Mouse (Mus musculus) heart, postnatal 0 days (tissue): ENCODE data around the gene Ran. TPM values are rescaled to one million over a fixed set of nuclear protein-coding genes. Genes with fewer than 3 reads are reported as not detected.

Experiments used
- ATAC-seq: fragments of 200-750 bp; cut with Nextera tagmentation; 2 replicates; pipeline ENCODE4 v1.8.0; 2017; ENCODE audit warnings: low read depth, moderate number of reproducible peaks, moderate library complexity; ENCODE audit not compliant: insufficient read depth
- DNase-seq: peaks from one replicate; pipeline ENCODE4 v3.0.0-alpha.2; 2016; ENCODE audit warnings: low spot score
- H3K27ac ChIP-seq: fragments of 300-500 bp; sonication (generic); 2 replicates; pipeline ENCODE4 v1.5.1; 2014; ENCODE audit warnings: low read depth, mild to moderate bottlenecking
- H3K27me3 ChIP-seq: fragments of 300-500 bp; sonication (generic); 2 replicates; pipeline ENCODE4 v1.6.1; 2014; ENCODE audit warnings: low read length, mixed read lengths; ENCODE audit not compliant: control insufficient read depth, insufficient read depth
- H3K36me3 ChIP-seq: fragments of 300-500 bp; sonication (generic); replicated peaks from 2 replicates; pipeline ENCODE4 v1.6.1; 2014; ENCODE audit warnings: low read length, mixed read lengths; ENCODE audit not compliant: control insufficient read depth, insufficient read depth
- H3K4me1 ChIP-seq: fragments of 300-500 bp; sonication (generic); 2 replicates; pipeline ENCODE4 v1.6.1; 2014; ENCODE audit warnings: antibody characterized with exemption; ENCODE audit not compliant: control insufficient read depth, insufficient read depth
- H3K4me2 ChIP-seq: fragments of 300-500 bp; sonication (generic); 2 replicates; pipeline ENCODE4 v1.6.1; 2014; ENCODE audit warnings: low read depth, mild to moderate bottlenecking, low read length, moderate library complexity
- H3K4me3 ChIP-seq: fragments of 300-500 bp; sonication (generic); 2 replicates; pipeline ENCODE4 v1.5.1; 2014; ENCODE audit warnings: low read depth, low read length
- H3K9ac ChIP-seq: fragments of 300-500 bp; sonication (generic); replicated peaks from 2 replicates; pipeline ENCODE4 v1.6.1; 2014; ENCODE audit warnings: low read depth, low read length, mixed read lengths
- H3K9me3 ChIP-seq: fragments of 300-500 bp; sonication (generic); replicated peaks from 2 replicates; pipeline ENCODE4 v1.6.1; 2016; ENCODE audit warnings: low read length; ENCODE audit not compliant: control insufficient read depth
- CTCF ChIP-seq: IDR thresholded peaks from 2 replicates; pipeline ENCODE4 v1.5.1; 2016; ENCODE audit warnings: antibody characterized with exemption, control low read depth, low read depth
- EP300 ChIP-seq: IDR thresholded peaks from 2 replicates; pipeline ENCODE4 v1.6.1; 2016; ENCODE audit warnings: antibody characterized with exemption, low read depth
- whole genome bisulfite sequencing: fragments of 180-500 bp; shearing (Covaris S2); extraction: QIAGEN DNeasy Blood & Tissue Kit; methylation state at CpG from one replicate; pipeline ENCODE4 v1.1.7; 2014; 5-methylcytosine and 5-hydroxymethylcytosine counted together
- polyA plus RNA-seq: library from polyadenylated mRNA; unstranded; fragments of >200 nt; fragmentation: Nextera tagmentation; extraction: Ambion mirVana; gene quantifications from 2 replicates; pipeline ENCODE4 v1.2.1, GENCODE M21; 2015
- total RNA-seq: library from RNA; depleted of rRNA; stranded (reverse); fragments of >200 nt; gene quantifications from 2 replicates; pipeline ENCODE4 v1.2.3, GENCODE M21; 2014; ENCODE audit warnings: low replicate concordance

Ran gene
- total and polyA plus RNA-seq, 2 experiments from 2014 or later = 128 to 188 TPM

DNA sequence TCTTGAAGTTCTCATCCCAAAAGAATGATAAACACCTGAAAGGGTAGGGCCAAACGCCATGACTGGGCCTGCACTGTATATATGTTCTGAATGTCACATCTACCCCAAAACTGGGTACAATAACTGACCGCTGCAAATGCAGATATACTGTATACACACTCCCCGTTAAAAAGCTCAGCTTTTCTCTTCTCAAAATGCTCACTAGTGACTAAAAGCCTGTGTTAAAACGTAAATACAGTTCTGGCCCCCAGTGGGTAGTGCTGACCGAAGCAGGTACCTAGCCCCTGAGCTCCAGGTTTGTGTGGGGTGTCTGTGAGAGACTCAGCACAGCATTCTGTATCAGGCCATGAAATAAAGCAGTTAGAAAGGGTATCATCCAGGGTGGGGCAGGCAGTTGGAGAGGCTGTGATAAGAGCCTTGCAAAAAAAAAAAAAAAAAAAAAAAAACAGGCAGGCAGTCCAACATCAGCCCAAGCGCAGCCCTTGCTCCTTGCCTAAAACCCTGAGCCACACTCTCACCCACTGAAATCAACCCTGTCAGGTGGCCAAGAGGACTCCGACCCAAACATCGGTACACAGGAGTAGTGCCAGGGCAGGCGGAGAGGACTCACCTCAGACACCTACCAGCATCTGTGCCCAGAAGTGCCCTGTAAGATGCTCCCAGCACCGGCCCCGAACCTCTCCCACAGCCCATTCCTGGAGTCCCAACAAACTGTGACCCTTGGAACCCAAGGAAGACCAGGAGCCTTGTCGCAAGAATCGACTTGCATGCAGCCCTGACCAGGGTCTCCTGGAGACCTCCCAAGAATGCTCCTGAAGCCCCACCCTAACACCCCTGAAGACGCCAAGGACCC lies 12.5 kb upstream of the Ran start:
- Histone ChIP-seq H3K27me3 (no peaks in the 10 kb centered on the region), H3K9ac (peak overlapping the region; percentile 66), H3K36me3 (no peaks in the 10 kb centered on the region), H3K4me1 (peaks cover 10% of the 10 kb centered on the region), H3K4me3 (peak overlapping the region; percentile 72), H3K9me3 (no peaks in the 10 kb centered on the region), H3K4me2 (peak overlapping the region; percentile 86), H3K27ac (peak overlapping the region; percentile 59)
- no peak for TF ChIP-seq EP300
- TF ChIP-seq CTCF = no peak
- ATAC-seq (no peak), DNase-seq (no peak)
- 48% methylated on average over 14 of the region's 14 CpGs for WGBS

DNA sequence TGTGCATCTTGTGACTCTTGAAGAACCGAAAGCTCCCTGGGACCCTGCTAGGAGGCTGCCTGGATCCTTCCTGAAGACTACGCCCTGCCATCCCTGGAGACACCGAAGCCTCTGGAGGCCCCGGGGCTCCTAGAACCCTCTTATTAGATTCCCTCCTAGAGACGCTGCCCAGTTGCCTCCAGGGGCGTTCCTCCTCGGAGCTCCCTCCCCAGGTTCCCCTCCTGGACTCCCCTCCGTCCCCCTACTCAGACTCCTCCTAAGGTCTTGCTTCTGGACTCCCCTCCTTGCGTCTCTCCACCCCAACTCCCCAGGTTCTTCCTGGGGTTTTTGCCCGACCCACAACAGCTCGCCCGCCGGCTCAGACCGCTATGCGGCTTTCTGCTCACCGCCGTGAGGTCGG lies 11.9 kb upstream of the Ran start:
- H3K27ac ChIP-seq = peak overlapping the region; percentile 59; the same call in 1 of the 2 replicates
- under 1% methylated on average over 18 of the region's 18 CpGs for WGBS
- no peaks in the 10 kb centered on the region for H3K36me3 ChIP-seq
- peak overlapping the region; percentile 72 for H3K4me3 ChIP-seq
- no peaks in the 10 kb centered on the region for H3K9me3 ChIP-seq
- H3K4me1 ChIP-seq = peaks cover 5% of the 10 kb centered on the region
- peak overlapping the region; percentile 66 for H3K9ac ChIP-seq
- H3K4me2 ChIP-seq = peak overlapping the region; percentile 86
- ATAC-seq = peak; percentile 5
- no peak for DNase-seq
- H3K27me3 ChIP-seq = no peaks in the 10 kb centered on the region
- no peak for TF ChIP-seq EP300
- TF ChIP-seq CTCF = no peak

DNA sequence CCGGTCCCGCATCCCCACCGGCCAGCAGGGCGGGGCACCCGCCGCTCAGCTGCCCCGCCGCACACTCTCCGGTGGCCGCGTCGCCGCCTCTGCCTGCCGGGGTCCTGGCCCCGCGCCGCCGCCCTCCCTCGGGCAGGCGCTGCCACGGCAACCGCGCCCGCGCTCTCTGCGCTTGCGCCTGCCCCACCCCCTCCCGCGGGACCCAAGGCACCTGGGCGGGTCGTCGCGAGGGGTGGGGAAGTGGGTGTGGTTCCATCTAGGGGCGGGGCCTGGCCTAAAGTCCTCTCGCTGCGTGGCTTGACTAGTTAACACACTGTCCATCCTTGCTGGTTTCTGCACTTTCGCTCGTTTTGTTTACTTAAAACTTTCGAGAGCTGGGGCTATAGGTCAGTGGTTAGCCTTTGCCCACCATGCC lies 11.4 kb upstream of the Ran start, which contains the start of gene Stx2:
Gene Stx2 (minus strand): TSS at position 163 of the 415 bp plus-strand sequence.
- no peaks in the 10 kb centered on the region for H3K27me3 ChIP-seq
- peak within 1 kb of the TSS; percentile 66 for H3K9ac ChIP-seq
- DNase-seq (peak; percentile 84), ATAC-seq (peak; percentile 94)
- no peaks in the 10 kb centered on the region for H3K36me3 ChIP-seq
- peaks cover 5% of the 10 kb centered on the region for H3K4me1 ChIP-seq
- no peaks in the 10 kb centered on the region for H3K9me3 ChIP-seq
- peak within 1 kb of the TSS; percentile 59 for H3K27ac ChIP-seq
- no peak for TF ChIP-seq CTCF
- TF ChIP-seq EP300 = no peak
- under 1% methylated on average over 38 of the region's 39 CpGs for WGBS
- peak within 1 kb of the TSS; percentile 72 for H3K4me3 ChIP-seq
- H3K4me2 ChIP-seq = peak within 1 kb of the TSS; percentile 86

DNA sequence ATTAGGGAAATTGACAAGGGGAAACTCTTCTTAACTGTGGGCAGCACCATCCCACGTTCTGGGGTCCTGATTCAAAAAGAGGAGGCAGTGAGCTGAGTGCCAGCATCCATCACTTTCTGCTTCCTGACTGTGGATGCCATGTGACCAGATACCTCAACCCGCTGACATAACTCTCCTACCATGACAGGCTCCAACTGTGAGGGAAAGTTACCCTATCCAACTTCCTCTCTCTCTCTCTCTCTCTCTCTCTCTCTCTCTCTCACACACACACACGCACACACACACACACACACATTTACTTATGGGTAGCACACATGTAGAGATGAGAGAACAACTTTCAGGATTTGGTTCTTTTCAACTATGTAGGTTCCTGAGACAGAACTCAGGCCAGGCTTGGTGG lies 10.3 kb upstream of the Ran start:
- H3K27ac ChIP-seq = no peak overlapping the region
- no peak overlapping the region for H3K4me3 ChIP-seq
- 66% methylated on average over 3 of the region's 3 CpGs for WGBS
- no peaks in the 10 kb centered on the region for H3K36me3 ChIP-seq
- ATAC-seq (no peak), DNase-seq (no peak)
- H3K4me1 ChIP-seq = peaks cover 5% of the 10 kb centered on the region
- no peaks in the 10 kb centered on the region for H3K27me3 ChIP-seq
- no peak overlapping the region for H3K9ac ChIP-seq
- TF ChIP-seq CTCF = no peak
- no peak for TF ChIP-seq EP300
- H3K9me3 ChIP-seq = no peaks in the 10 kb centered on the region
- H3K4me2 ChIP-seq = no peak overlapping the region

DNA sequence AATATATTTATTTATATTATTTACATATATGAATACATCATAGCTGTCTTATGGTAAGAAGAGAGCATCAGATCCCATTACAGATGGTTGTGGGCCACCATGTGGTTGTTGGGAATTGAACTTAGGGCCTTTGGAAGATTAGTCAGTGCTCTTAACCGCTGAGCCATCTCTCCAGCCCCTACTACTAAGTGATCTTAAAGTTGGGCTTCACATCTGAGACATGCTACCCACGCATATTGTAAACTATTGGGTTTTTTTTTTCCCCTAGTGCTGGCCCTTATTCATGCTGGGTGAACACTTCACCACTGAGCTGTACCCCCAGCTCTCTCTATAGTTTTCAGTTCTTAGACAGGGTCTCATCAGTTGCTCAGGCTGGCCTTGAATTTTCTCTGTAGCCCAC lies 8.9 kb upstream of the Ran start:
- no peak for DNase-seq
- Histone ChIP-seq H3K4me1 (peaks cover 5% of the 10 kb centered on the region), H3K27ac (no peak overlapping the region), H3K4me2 (no peak overlapping the region), H3K9ac (no peak overlapping the region), H3K4me3 (no peak overlapping the region), H3K9me3 (no peaks in the 10 kb centered on the region), H3K27me3 (no peaks in the 10 kb centered on the region), H3K36me3 (no peaks in the 10 kb centered on the region)
- WGBS = 76% methylated on average over 2 of the region's 2 CpGs
- no peak for TF ChIP-seq CTCF
- no peak for TF ChIP-seq EP300
- no peak for ATAC-seq

DNA sequence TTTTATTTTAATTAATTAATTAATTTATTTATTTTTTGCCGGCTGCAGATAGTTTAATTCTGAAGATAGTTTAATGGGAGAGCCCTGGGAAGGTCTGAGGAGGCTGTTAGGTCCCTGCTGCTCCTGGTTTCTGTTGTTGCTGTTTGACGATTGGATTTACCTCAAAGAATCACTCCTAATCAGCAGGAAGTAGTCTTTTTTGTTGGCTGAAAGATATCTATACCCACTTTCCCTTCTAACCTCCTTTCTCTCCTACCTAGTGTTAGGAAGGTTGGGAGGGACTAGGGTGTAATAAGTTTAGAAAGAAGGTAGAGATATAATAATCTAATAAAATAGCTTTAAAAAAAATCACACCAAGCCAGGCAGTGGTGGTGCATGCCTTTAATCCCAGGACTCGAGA lies 4.8 kb upstream of the Ran start:
- H3K9ac ChIP-seq = no peak overlapping the region
- H3K36me3 ChIP-seq = no peaks in the 10 kb centered on the region
- no peak for DNase-seq
- no peak for ATAC-seq
- no peaks in the 10 kb centered on the region for H3K4me1 ChIP-seq
- H3K27ac ChIP-seq = no peak overlapping the region
- H3K9me3 ChIP-seq = no peaks in the 10 kb centered on the region
- H3K4me3 ChIP-seq = no peak overlapping the region
- TF ChIP-seq EP300 = no peak
- no peak for TF ChIP-seq CTCF
- H3K4me2 ChIP-seq = no peak overlapping the region
- no peaks in the 10 kb centered on the region for H3K27me3 ChIP-seq
- 58% methylated on average over 3 of the region's 3 CpGs for WGBS
